Mouse (Mus musculus) spleen, embryonic (tissue): Measurements from ENCODE around the gene 1810055G02Rik.

Experiments
- CTCF ChIA-PET: fragments of 350-600 bp; sonication (Branson Sonifier 250); formaldehyde crosslinking; loops from one replicate; lab custom pipeline; 2022; lab: Charles Lee

Gene 1810055G02Rik

GRCm38 (mm10) chr19:3695006-3695405 is 13.1 kb upstream of the 1810055G02Rik start:
- CTCF ChIA-PET = no interaction called here

DNA sequence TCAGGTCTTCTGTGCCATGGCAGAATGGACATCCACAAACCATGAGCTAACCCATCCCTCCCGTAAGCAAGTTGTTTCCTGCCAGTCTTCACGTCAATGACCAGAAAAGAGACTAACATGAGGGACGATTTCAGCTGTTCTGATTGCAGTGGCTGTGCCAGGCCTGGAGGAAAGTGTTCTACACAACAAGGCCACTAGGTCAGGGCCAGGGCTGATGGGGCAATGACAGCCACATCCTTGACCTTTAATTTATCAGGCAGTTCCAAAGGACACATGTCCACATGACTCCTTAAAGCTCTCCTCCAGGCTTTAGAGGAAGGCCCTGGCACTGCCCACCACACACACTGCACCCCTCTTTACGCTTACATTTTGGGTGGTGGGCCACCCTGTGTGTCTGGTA is 12.6 kb upstream of the 1810055G02Rik start:
- CTCF ChIA-PET = no interaction called here

DNA sequence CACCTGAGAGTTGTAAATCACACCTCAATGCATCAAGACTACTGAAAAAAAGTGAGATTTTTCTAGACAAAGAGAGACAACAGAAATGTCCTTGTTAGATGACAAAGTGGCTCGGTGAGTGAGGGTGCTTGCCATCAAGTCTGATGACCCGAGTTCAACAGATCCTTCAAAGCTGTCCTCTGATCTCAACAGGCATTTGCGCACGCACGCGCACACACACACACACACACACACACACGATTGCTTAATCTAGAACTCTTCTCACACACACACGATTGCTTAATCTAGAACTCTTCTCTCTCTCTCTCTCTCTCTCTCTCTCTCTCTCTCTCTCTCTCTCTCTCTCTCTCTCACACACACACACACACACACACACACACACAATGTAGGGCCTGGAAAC is 12.1 kb upstream of the 1810055G02Rik start:
- CTCF ChIA-PET = no interaction called here

DNA sequence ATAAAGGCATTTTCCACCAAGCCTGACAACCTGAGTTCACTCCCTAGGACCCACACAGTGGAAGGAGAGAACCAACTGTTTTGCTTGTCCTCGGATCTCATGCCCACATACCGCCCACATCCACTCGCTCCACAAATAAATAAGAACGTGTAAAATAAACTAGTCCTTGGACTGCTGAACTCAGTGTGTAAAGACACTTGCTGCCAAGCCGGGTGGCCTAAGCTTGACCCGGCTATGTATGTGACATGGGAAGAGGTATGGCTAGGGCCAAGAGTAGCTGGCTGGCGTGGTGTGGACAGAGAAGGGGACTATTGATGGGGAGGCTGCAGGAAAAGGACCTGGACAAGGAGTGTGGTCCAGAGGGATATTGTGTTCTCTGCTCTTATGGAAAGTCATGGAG is 10.1 kb upstream of the 1810055G02Rik start:
- CTCF ChIA-PET = no interaction called here

DNA sequence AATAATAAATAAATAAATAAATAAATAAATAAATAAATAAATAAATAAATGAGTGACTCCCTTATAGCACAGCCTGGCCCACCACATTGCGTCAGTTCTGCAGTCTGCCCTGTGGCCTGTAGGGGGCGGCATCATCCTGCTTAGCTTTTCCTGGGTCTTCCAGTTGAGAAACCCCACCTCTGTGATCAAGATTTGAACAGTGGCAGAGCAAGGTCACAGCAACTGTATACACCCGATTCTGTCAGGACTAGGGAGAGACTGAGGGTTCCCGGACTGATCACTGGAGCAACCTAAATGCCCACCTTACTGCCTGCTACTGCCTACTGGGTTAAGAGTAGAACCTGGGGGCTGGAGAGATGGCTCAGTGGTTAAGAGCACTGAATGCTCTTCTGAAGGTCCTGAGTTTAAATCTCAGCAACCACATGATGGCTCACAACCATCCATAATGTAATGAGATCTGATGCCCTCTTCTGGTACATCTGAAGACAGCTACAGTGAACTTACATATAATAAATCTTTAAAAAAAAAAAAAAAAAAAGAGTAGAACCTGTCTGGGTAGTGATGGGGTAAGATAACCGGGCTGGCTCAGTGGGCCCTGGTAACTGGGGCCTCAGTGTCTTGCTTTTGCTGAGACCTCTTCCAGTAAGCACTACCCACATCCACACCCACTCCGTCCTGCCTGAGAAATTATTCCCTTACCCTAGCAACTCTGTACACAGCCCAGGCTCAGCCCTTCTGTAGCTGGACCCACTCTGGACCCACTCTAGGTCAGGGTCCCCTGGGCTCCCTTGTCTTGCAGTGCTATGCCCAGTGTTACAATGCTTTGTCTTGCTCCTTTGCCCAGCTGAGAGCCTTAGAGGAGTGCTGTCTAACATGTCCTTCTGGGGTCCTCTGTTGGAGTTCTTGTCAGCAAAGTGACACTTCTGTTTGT is 8.3 kb upstream of the 1810055G02Rik start:
- CTCF ChIA-PET = interaction anchor here (0.5 to 1.0 kb wide), 4 partner anchors 15 to 153 kb away, joined by 3 to 7 read pairs (median 3); no protein-coding TSS in a partner anchor

DNA sequence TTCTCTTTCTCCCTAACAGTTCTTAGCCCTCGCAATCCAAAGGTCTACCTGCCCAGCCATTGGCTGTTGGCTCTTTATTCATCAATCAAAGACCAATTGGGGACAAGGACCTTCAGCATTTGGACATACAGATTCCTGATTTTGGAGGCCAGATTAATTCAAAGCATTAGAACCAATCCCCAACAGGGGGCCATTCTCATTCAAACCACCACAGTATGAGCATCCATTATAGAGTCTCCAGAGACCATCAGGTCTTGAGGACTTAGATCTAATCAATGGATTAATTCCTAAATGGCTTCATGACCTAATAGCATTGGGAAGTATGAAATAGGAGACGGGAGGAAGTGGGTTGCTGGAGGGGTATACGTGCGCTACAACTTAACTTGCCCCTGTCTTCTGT is 5.6 kb upstream of the 1810055G02Rik start:
- CTCF ChIA-PET = no interaction called here

GRCm38 (mm10) chr19:3706258-3706657 is 1.8 kb upstream of the 1810055G02Rik start:
- CTCF ChIA-PET = interaction anchor here (1.1 kb wide), 1 partner anchor 13 kb away, joined by 5 read pairs; no protein-coding TSS in a partner anchor

DNA sequence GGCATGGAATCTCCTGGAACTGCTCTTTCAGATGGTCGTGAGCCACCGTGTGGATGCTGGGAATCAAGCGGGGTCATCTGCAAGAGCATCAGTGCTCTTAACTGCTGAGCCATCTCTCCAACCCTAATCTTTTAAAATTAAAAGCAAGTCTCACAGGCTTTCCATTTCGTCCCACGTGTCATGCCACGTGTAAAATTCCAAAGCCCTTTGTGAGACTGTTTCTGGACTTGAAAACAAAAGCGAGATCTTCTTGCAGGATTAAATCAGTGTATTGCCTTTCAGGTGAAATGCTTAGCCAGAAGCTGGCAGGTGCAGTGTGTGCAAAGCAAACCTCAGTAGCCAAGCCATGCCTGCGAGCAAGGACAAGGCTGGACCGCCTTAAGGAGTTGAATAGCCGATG is 540 bp upstream of the 1810055G02Rik start:
- CTCF ChIA-PET = no interaction called here

- CTCF ChIA-PET = interaction anchor here (0.5 to 1.1 kb wide), 2 partner anchors 10 to 389 kb away, joined by 3 read pairs; no protein-coding TSS in a partner anchor
These were observed 1.1 kb downstream of the 1810055G02Rik start for GRCm38 (mm10) chr19:3709013-3709787.

DNA sequence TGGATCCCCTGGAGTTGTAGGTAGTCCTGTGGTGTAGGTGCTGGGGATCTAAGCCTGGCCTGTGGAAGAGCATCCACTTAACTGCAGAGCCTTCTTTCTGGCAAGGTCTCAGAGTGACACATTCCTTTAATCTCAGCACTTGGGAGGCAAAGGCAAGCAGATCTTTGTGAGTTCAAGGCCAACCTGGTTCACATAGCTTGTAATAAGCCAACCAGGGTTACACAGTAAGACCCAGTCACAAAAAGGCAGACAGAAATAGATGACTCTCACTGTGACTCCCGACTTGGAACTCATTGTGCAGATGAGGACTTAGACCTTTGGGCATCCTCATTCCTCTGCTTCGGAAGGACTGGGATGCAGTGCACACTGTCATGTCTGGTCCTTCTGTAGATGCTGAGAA is 2.3 kb downstream of the 1810055G02Rik start:
- CTCF ChIA-PET = no interaction called here

DNA sequence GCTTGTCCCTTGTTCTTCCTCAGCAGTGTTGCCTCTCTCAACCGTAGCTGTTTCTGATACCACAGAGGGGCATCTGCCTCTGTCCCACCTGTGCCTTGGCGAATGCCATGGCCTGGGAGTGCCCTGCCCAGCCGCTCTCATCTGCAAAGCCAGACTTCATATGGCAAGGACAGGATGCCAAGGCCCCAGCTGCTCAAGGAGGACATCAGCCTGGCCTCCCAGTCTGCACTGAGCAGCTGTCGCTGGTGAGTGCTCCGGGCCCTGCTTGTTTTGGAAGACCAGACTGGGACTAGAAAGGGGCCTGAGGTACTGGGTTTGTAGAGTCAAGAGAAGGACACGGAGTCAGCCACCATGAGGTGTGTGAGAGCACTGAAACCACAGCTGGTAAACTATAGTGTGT is 6.3 kb downstream of the 1810055G02Rik start:
- CTCF ChIA-PET = interaction anchor here (0.8 kb wide), 1 partner anchor 15 kb away, joined by 3 read pairs; no protein-coding TSS in a partner anchor

- CTCF ChIA-PET = interaction anchor here (1.3 to 1.8 kb wide), 2 partner anchors 10 to 12 kb away, joined by 3 to 5 read pairs; no protein-coding TSS in a partner anchor
These were observed 10.6 kb downstream of the 1810055G02Rik start for GRCm38 (mm10) chr19:3718481-3719361.

- CTCF ChIA-PET = interaction anchor here (0.7 to 1.8 kb wide), 3 partner anchors 10 to 146 kb away, joined by 3 to 5 read pairs (median 4); no protein-coding TSS in a partner anchor
These were observed 11.3 kb downstream of the 1810055G02Rik start for GRCm38 (mm10) chr19:3719362-3719891.

DNA sequence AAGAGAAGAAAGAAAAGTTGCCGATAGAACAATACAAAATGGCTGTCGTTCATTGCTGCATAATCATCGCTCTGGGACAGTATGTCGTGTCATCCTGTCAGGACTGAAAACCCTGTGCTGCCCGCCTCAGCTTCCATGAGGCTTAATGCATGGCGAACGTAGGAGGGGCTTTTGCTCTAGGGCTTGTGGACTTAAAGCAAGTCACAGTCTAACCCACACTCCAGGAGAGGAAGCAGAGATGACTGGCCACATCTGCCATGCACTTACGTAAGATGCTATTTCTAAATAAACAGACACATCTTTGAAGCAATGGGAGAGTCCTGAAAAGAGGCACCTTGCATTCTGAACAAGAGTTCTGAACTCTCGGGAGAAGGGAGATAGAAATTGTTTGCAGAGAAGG is 15.1 kb downstream of the 1810055G02Rik start:
- CTCF ChIA-PET = no interaction called here

DNA sequence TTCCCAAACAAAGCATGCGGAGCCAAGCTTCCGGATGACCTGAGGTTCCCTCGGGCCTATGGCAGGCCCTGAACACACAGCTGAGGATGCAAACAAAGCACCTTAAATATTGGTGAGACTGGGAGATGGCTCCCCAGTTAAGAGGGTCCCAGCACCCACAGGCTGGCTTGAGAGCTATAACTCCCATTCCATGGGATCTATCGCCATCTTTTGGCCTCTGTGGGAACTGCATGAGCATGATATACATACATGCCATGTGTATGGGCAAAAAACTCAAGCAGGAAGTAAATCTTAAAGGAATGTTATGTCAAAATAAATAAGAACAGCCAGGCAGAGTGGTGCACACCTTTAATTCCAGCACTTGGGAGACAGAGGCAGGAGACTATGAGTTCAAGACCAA is 15.8 kb downstream of the 1810055G02Rik start:
- CTCF ChIA-PET = interaction anchor here (0.7 kb wide), 1 partner anchor 503 kb away, joined by 3 read pairs; no protein-coding TSS in a partner anchor

GRCm38 (mm10) chr19:3724779-3725178 is 16.7 kb downstream of the 1810055G02Rik start:
- CTCF ChIA-PET = interaction anchor here (0.6 to 0.8 kb wide), 2 partner anchors 16 to 17 kb away, joined by 3 read pairs; partner anchors contain the start of gene 1810055G02Rik

- CTCF ChIA-PET = no interaction called here
These were observed 20.8 kb downstream of the 1810055G02Rik start for GRCm38 (mm10) chr19:3728901-3729300.

DNA sequence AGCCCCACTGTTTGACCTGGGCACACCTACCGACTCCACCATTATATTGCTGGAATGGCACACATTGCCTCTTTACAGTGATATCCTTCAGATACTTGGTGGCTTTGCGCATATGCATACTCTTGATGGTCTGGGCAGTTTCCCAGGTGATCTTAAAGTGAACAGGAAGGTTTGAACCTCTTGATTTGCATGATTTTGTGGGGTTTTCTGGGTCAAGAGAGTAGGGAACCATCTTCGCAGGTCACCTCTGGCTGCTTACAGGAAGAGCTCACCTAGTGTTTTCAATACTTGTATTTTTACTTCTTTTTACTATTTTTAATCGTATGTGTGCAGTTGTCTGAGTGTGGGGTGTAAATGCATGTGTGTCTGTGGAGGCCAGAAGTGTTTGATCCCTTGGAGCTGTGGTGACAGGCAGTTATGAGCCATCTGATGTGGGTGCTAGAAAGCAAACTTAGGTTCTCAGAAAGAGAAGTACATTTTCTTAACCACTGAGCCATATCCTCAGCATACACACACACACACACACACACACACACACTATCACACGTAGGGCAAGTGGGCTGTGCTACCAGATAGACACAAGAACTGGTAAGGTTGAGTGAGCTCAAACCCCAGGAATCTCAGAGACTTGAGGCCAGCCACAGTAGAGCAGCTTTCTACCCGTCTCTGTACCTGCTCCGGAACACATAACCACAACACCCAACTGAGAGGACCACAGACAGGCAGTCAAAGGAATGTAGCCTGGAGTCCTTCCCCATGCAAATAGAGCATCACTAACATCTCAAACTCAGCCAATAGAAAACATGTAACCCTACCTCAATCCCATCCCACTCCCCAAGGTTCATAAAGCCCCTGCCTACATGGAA is 22.9 kb downstream of the 1810055G02Rik start:
- CTCF ChIA-PET = interaction anchor here (0.6 kb wide), 2 partner anchors 91 to 229 kb away, joined by 3 to 4 read pairs; no protein-coding TSS in a partner anchor

- CTCF ChIA-PET = interaction anchor here (0.7 kb wide), 1 partner anchor 22 kb away, joined by 5 read pairs; no protein-coding TSS in a partner anchor
These were observed 27.9 kb downstream of the 1810055G02Rik start for GRCm38 (mm10) chr19:3736001-3736400.
